Mouse (Mus musculus): ENCODE measurements around the gene Ces2a. TPM values are rescaled to one million over a fixed set of nuclear protein-coding genes. Genes with fewer than 3 reads are reported as not detected.

Gene Ces2a
- polyA plus RNA-seq, 1 experiment from 2014 or later: 3.7 TPM

DNA sequence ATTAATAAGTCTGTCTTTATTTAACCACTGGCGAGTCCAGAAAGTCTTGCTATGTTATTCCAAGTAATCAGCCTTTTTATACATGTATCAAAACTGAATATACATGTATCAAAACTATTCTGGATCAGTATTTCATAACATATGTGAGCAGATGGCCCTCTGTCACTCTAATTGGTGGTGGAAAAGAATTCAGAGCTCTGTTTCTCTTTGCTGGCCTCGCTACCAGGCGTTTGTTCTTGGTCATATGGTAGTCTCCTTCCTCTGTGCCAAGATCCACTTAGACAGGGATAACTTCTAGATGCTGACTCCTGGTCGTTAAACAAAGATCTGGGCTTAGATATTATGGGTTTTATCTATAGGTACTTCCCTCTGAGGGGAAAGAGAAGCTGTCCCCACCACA is 32.7 kb downstream of the Ces2a start:
- no peaks in the 10 kb centered on the region for H3K9me3 ChIP-seq (replicated peaks)
- 42% methylated on average over 4 of the region's 4 CpGs for WGBS (ENCODE audit: insufficient replicate concordance)
- H3K4me2 ChIP-seq: no peak overlapping the region
- no peak overlapping the region for H3K27ac ChIP-seq
- no peaks in the 10 kb centered on the region for H3K27me3 ChIP-seq (replicated peaks)
- no peaks in the 10 kb centered on the region for H3K4me1 ChIP-seq
- H3K36me3 ChIP-seq: no peaks in the 10 kb centered on the region
- no peak overlapping the region for H3K9ac ChIP-seq
- no peak overlapping the region for H3K4me3 ChIP-seq
- no peak for ATAC-seq

GRCm38 (mm10) chr8:104770365-104770764 is 36.6 kb downstream of the Ces2a start:
- Histone ChIP-seq H3K9ac (no peak overlapping the region), H3K4me3 (no peak overlapping the region), H3K27ac (no peak overlapping the region), H3K27me3 (replicated peaks) (no peaks in the 10 kb centered on the region), H3K4me2 (no peak overlapping the region), H3K9me3 (replicated peaks) (no peaks in the 10 kb centered on the region), H3K4me1 (no peaks in the 10 kb centered on the region), H3K36me3 (no peaks in the 10 kb centered on the region)
- WGBS (ENCODE audit: insufficient replicate concordance): 64% methylated on average over 3 of the region's 3 CpGs
- ATAC-seq: no peak

- no peak for ATAC-seq
- Histone ChIP-seq H3K4me3 (no peak overlapping the region), H3K9me3 (replicated peaks) (no peaks in the 10 kb centered on the region), H3K36me3 (no peaks in the 10 kb centered on the region), H3K27me3 (replicated peaks) (no peaks in the 10 kb centered on the region), H3K9ac (no peak overlapping the region), H3K4me1 (no peaks in the 10 kb centered on the region), H3K27ac (no peak overlapping the region), H3K4me2 (no peak overlapping the region)
- WGBS (ENCODE audit: insufficient replicate concordance): 43% methylated on average over 1 of the region's 1 CpGs
These were observed 53.2 kb downstream of the Ces2a start for GRCm38 (mm10) chr8:104787049-104787448.

- Histone ChIP-seq H3K4me1 (no peaks in the 10 kb centered on the region), H3K9me3 (replicated peaks) (no peaks in the 10 kb centered on the region), H3K27me3 (replicated peaks) (no peaks in the 10 kb centered on the region), H3K27ac (no peak overlapping the region), H3K4me2 (no peak overlapping the region), H3K36me3 (no peaks in the 10 kb centered on the region), H3K4me3 (no peak overlapping the region), H3K9ac (no peak overlapping the region)
- 71% methylated on average over 2 of the region's 2 CpGs for WGBS (ENCODE audit: insufficient replicate concordance)
- ATAC-seq: no peak
These were observed 55.1 kb downstream of the Ces2a start for GRCm38 (mm10) chr8:104788929-104789328.

- Histone ChIP-seq H3K9ac (no peak overlapping the region), H3K9me3 (replicated peaks) (no peaks in the 10 kb centered on the region), H3K4me1 (no peaks in the 10 kb centered on the region), H3K4me2 (no peak overlapping the region), H3K27me3 (replicated peaks) (no peaks in the 10 kb centered on the region), H3K27ac (no peak overlapping the region), H3K36me3 (no peaks in the 10 kb centered on the region), H3K4me3 (no peak overlapping the region)
- ATAC-seq: no peak
- 34% methylated on average over 3 of the region's 3 CpGs for WGBS (ENCODE audit: insufficient replicate concordance)
These were observed 56.3 kb downstream of the Ces2a start for GRCm38 (mm10) chr8:104789886-104790680.

Small RNA genes lying within 50 kb of the gene (microRNA-seq; reads per million reads assigned to microRNA genes)
- not detected for gene Gm44328

Other genes with a start within 250 kb of the Ces2a start
- 0.04 and 0.07 TPM in 2 replicates for gene Terb1, start 224.1 kb upstream of the Ces2a start, polyA plus RNA-seq (2016; fragmentation: Nextera tagmentation; extraction: Ambion mirVana)
- 47.5 and 48.8 TPM in 2 replicates for gene Nae1, start 199.4 kb upstream of the Ces2a start, polyA plus RNA-seq (2016; fragmentation: Nextera tagmentation; extraction: Ambion mirVana)
- gene Car7, start 199.3 kb upstream of the Ces2a start, polyA plus RNA-seq (2016; fragmentation: Nextera tagmentation; extraction: Ambion mirVana): 2.2 and 2.3 TPM in 2 replicates
- 5.8 and 6.0 TPM in 2 replicates for gene Pdp2, start 142.6 kb upstream of the Ces2a start, polyA plus RNA-seq (2016; fragmentation: Nextera tagmentation; extraction: Ambion mirVana)
- gene Cdh16, start 109.6 kb upstream of the Ces2a start, polyA plus RNA-seq (2016; fragmentation: Nextera tagmentation; extraction: Ambion mirVana): 0.21 and 0.36 TPM in 2 replicates
- 0.79 and 1.2 TPM in 2 replicates for gene Rrad, start 102.7 kb upstream of the Ces2a start, polyA plus RNA-seq (2016; fragmentation: Nextera tagmentation; extraction: Ambion mirVana)
- gene Ciao2b, start 92.0 kb upstream of the Ces2a start, polyA plus RNA-seq (2016; fragmentation: Nextera tagmentation; extraction: Ambion mirVana): 71.8 and 74.7 TPM in 2 replicates
- gene Ces2b, start 97.6 kb downstream of the Ces2a start, polyA plus RNA-seq (2016; fragmentation: Nextera tagmentation; extraction: Ambion mirVana): 0.10 TPM in 1 of 2 replicates, not detected in the other
- not detected in 2 replicates for gene Ces2c, start 113.1 kb downstream of the Ces2a start, polyA plus RNA-seq (2016; fragmentation: Nextera tagmentation; extraction: Ambion mirVana)
- gene Ces2e, start 192.3 kb downstream of the Ces2a start, polyA plus RNA-seq (2016; fragmentation: Nextera tagmentation; extraction: Ambion mirVana): 0.14 and 0.19 TPM in 2 replicates
- gene Ces2f, start 213.4 kb downstream of the Ces2a start, polyA plus RNA-seq (2016; fragmentation: Nextera tagmentation; extraction: Ambion mirVana): not detected in 2 replicates
- 7.6 and 7.8 TPM in 2 replicates for gene Ces2g, start 227.7 kb downstream of the Ces2a start, polyA plus RNA-seq (2016; fragmentation: Nextera tagmentation; extraction: Ambion mirVana)